Mouse (Mus musculus) cortical plate, adult 2 months (tissue): ENCODE data around the gene Abcb8. TPM values are rescaled to one million over a fixed set of nuclear protein-coding genes. Genes with fewer than 3 reads are reported as not detected.

ENCODE experiments used
- H3K27ac ChIP-seq: fragments of 200-500 bp; 2 replicates; pipeline ENCODE4 v1.5.1; 2012; ENCODE audit warnings: low read length, control low read depth, inconsistent platforms; ENCODE audit not compliant: insufficient read depth
- H3K4me1 ChIP-seq: fragments of 200-500 bp; 2 replicates; pipeline ENCODE4 v1.6.1; 2011; ENCODE audit warnings: low read length; ENCODE audit not compliant: control insufficient read depth, insufficient read depth
- H3K4me3 ChIP-seq: fragments of 200-500 bp; 2 replicates; pipeline ENCODE4 v1.5.1; 2011; ENCODE audit warnings: mild to moderate bottlenecking, low read length, control low read depth; ENCODE audit not compliant: insufficient read depth
- CTCF ChIP-seq: fragments of 200-500 bp; IDR thresholded peaks from 2 replicates; pipeline ENCODE4 v1.5.1; 2011; ENCODE audit warnings: mild to moderate bottlenecking, control low read depth, low read length; ENCODE audit not compliant: insufficient read depth; ENCODE audit errors: extremely low read depth
- POLR2A ChIP-seq: fragments of 200-500 bp; IDR thresholded peaks from 2 replicates; pipeline ENCODE4 v1.6.1; 2011; ENCODE audit warnings: mild to moderate bottlenecking, low read length, control low read depth; ENCODE audit not compliant: insufficient read depth; ENCODE audit errors: extremely low read depth
- polyA plus RNA-seq: library from polyadenylated mRNA; depleted of rRNA; stranded (reverse); fragments of >200 nt; gene quantifications from 2 replicates; pipeline ENCODE4 v1.2.3, GENCODE M21; 2012

Abcb8 gene
- polyA plus RNA-seq, 1 experiment = 54.8 TPM

GRCm38 (mm10) chr5:24433993-24434392 lies 40.5 kb downstream of the Abcb8 start:
- TF ChIP-seq POLR2A (no peak), CTCF (no peak)

GRCm38 (mm10) chr5:24441187-24441586 lies 47.7 kb downstream of the Abcb8 start:
- H3K27ac ChIP-seq = no peak overlapping the region
- no peak overlapping the region for H3K4me3 ChIP-seq
- TF ChIP-seq POLR2A = no peak
- TF ChIP-seq CTCF = no peak
- H3K4me1 ChIP-seq = peaks cover 3% of the 10 kb centered on the region; the same call in 1 of the 2 replicates

More at GRCm38 (mm10) chr5:24433993-24434392, 40.5 kb downstream of the Abcb8 start:
- Histone ChIP-seq H3K4me1 (no peaks in the 10 kb centered on the region), H3K4me3 (no peak overlapping the region), H3K27ac (no peak overlapping the region)

- TF ChIP-seq CTCF = no peak
- no peak for TF ChIP-seq POLR2A
- Histone ChIP-seq H3K4me3 (no peak overlapping the region), H3K4me1 (peaks cover 3% of the 10 kb centered on the region; the same call in 1 of the 2 replicates), H3K27ac (no peak overlapping the region)
Observed at GRCm38 (mm10) chr5:24442029-24442428, 48.6 kb downstream of the Abcb8 start.

- peak overlapping the region; percentile 81; the same call in 1 of the 2 replicates for H3K4me3 ChIP-seq
- peaks cover 3% of the 10 kb centered on the region; the same call in 1 of the 2 replicates for H3K4me1 ChIP-seq
- H3K27ac ChIP-seq = no peak overlapping the region
- TF ChIP-seq CTCF (no peak), POLR2A (no peak)
Observed at GRCm38 (mm10) chr5:24443204-24443603, 49.7 kb downstream of the Abcb8 start.

GRCm38 (mm10) chr5:24443927-24444326 lies 50.5 kb downstream of the Abcb8 start:
- Histone ChIP-seq H3K4me1 (peaks cover 3% of the 10 kb centered on the region; the same call in 1 of the 2 replicates), H3K4me3 (peak overlapping the region; percentile 81; the same call in 1 of the 2 replicates), H3K27ac (no peak overlapping the region)
- TF ChIP-seq CTCF = no peak
- TF ChIP-seq POLR2A = no peak

GRCm38 (mm10) chr5:24444746-24445427 lies 51.4 kb downstream of the Abcb8 start, which contains the start of gene Fastk:
Fastk (minus strand) TSS chr5:24445287.
- H3K4me1 ChIP-seq = peaks cover 3% of the 10 kb centered on the region; the same call in 1 of the 2 replicates
- peak within 1 kb of the TSS; percentile 81 for H3K4me3 ChIP-seq
- TF ChIP-seq POLR2A (peak; percentile 78; the same call in 1 of the 2 replicates), CTCF (no peak)
- H3K27ac ChIP-seq = peak within 1 kb of the TSS; percentile 87

- H3K4me3 ChIP-seq = peak overlapping the region; percentile 81
- H3K27ac ChIP-seq = peak overlapping the region; percentile 77
- TF ChIP-seq CTCF (no peak), POLR2A (no peak)
Observed at GRCm38 (mm10) chr5:24445428-24446080, 52.1 kb downstream of the Abcb8 start.

GRCm38 (mm10) chr5:24446630-24447029 lies 53.2 kb downstream of the Abcb8 start:
- TF ChIP-seq POLR2A = no peak
- TF ChIP-seq CTCF = no peak
- Histone ChIP-seq H3K27ac (no peak overlapping the region), H3K4me1 (peaks cover 3% of the 10 kb centered on the region; the same call in 1 of the 2 replicates), H3K4me3 (no peak overlapping the region)

More at GRCm38 (mm10) chr5:24445428-24446080, 52.1 kb downstream of the Abcb8 start:
- peaks cover 3% of the 10 kb centered on the region; the same call in 1 of the 2 replicates for H3K4me1 ChIP-seq

GRCm38 (mm10) chr5:24447624-24448298 lies 54.3 kb downstream of the Abcb8 start, which contains the start of gene Tmub1:
Tmub1 (minus strand) TSS chr5:24447854.
- peaks cover 3% of the 10 kb centered on the region; the same call in 1 of the 2 replicates for H3K4me1 ChIP-seq
- TF ChIP-seq CTCF (no peak), POLR2A (peak; percentile 54; the same call in 1 of the 2 replicates)
- peak within 1 kb of the TSS; percentile 51 for H3K4me3 ChIP-seq
- H3K27ac ChIP-seq = peak within 1 kb of the TSS; percentile 67
